Mouse (Mus musculus): ENCODE measurements around the gene Prss53. TPM values are rescaled to one million over a fixed set of nuclear protein-coding genes. Genes with fewer than 3 reads are reported as not detected.
A peak's percentile ranks its signal among the peaks of the same experiment; 100 is the strongest.

The Prss53 gene
- polyA plus RNA-seq, 1 experiment from 2014 or later = 1.7 TPM

DNA sequence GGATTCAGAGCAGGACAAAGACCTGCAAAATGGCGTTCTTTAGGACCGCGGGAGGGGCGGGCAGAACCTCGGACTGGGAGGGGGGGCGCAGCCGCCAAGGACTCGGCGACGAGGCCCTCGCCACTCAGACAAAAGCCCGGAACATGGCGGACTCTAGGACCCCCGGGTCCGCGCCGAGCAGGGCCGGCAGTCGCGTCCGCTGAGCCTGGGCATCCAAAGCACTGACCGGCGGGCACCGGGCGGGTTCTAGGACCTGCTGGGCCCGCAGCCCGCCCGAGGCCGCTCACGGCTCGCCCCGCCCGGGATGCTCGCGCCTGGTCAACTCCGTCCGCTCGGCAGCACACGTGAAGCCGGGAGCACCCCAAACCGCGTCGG, 15.2 kb downstream of the Prss53 start:
- Histone ChIP-seq H3K36me3 (peaks cover 37% of the 10 kb centered on the region), H3K27me3 (replicated peaks) (no peaks in the 10 kb centered on the region), H3K4me1 (replicated peaks) (peaks cover 20% of the 10 kb centered on the region), H3K27ac (ENCODE audit: poor library complexity, severe bottlenecking) (peak overlapping the region; percentile 98), H3K4me2 (peak overlapping the region; percentile 74), H3K4me3 (peak overlapping the region; percentile 94), H3K9me3 (replicated peaks) (no peaks in the 10 kb centered on the region), H3K9ac (peak overlapping the region; percentile 97)
- WGBS = under 1% methylated on average over 39 of the region's 43 CpGs
- ATAC-seq (ENCODE audit: insufficient number of reproducible peaks, low FRiP score) = peak; percentile 92

GRCm38 (mm10) chr7:127874812-127875626, 15.8 kb downstream of the Prss53 start:
- WGBS = 6% methylated on average over 20 of the region's 20 CpGs
- Histone ChIP-seq H3K27me3 (replicated peaks) (no peaks in the 10 kb centered on the region), H3K36me3 (peaks cover 34% of the 10 kb centered on the region), H3K4me2 (peak overlapping the region; percentile 74), H3K9ac (peak overlapping the region; percentile 97), H3K4me1 (replicated peaks) (peaks cover 20% of the 10 kb centered on the region), H3K9me3 (replicated peaks) (no peaks in the 10 kb centered on the region), H3K4me3 (peak overlapping the region; percentile 94), H3K27ac (ENCODE audit: poor library complexity, severe bottlenecking) (peak overlapping the region; percentile 98)
- no peak for ATAC-seq (ENCODE audit: insufficient number of reproducible peaks, low FRiP score)

DNA sequence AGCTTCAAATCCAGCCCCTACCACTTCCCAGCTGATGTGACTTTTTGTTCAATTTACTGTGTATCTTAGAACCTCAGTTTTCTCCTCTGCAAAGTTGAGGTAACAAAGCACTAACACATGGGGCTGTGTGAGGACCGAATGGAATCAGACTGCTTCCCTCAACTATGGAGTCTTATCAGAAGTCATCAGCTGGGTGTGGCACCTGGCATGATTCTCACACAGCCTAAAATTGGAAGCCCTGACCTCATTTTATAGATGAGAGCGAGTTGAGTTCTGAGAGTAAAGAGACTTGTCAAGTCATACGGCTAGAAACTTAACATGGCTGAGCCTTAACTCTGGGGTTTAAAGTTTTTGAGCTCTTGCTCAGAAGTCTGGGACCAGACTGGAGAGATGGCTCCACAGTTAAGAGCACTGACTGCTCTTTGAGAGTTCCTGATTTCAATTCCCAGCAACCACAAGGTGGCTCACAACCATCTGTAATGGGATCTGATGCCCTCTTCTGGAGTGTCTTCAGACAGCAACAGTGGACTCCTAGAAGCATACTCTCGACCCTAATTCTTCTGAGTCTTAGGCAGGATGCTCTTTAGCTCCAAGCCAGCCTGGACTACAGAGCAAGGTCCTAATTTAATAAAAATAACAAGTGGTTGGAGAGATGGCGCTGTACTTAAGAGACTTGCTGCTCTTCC, 20.5 kb downstream of the Prss53 start:
- Histone ChIP-seq H3K4me2 (no peak overlapping the region), H3K36me3 (peaks cover 49% of the 10 kb centered on the region), H3K4me3 (no peak overlapping the region), H3K4me1 (replicated peaks) (peaks cover 17% of the 10 kb centered on the region), H3K27me3 (replicated peaks) (no peaks in the 10 kb centered on the region), H3K9me3 (replicated peaks) (no peaks in the 10 kb centered on the region), H3K27ac (ENCODE audit: poor library complexity, severe bottlenecking) (no peak overlapping the region), H3K9ac (no peak overlapping the region)
- ATAC-seq (ENCODE audit: insufficient number of reproducible peaks, low FRiP score) = no peak
- 84% methylated on average over 5 of the region's 5 CpGs for WGBS

DNA sequence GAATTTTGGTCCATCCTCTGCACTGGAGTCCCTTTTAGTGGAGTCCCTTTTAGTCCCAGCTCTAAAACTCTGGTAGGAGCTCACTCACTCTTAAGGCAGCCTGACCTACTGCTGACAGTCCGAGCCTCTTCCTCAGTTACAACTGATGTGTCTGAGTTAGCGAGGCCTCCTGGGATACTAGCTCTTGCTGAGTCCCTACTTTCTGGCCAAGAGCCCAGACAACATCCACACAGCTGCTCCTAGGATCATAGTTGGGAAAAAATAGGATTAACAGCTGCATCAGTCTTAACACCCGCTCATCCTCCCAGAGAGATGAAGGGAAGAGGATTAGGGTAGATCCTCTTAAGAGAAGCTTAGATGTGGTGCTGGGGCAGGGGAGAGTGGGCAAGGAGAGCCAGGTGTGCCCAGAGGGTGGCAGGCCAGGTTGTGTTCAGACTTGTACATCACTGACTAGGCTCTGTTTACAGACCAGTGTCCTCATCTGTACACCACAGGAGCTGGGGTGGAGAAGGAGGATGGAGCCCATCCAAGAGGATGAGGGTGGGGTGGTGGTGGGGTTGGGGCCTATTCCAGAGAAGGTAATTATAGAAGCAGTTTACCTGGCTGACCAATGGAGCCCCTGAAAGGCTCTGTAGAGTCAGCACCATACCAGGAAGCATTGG, 21.5 kb downstream of the Prss53 start:
- Histone ChIP-seq H3K27ac (ENCODE audit: poor library complexity, severe bottlenecking) (no peak overlapping the region), H3K27me3 (replicated peaks) (no peaks in the 10 kb centered on the region), H3K4me3 (no peak overlapping the region), H3K9ac (peak overlapping the region; percentile 2; the same call in 1 of the 2 replicates), H3K36me3 (peaks cover 57% of the 10 kb centered on the region), H3K4me2 (no peak overlapping the region), H3K4me1 (replicated peaks) (peaks cover 13% of the 10 kb centered on the region), H3K9me3 (replicated peaks) (no peaks in the 10 kb centered on the region)
- 78% methylated on average over 3 of the region's 3 CpGs for WGBS
- no peak for ATAC-seq (ENCODE audit: insufficient number of reproducible peaks, low FRiP score)

GRCm38 (mm10) chr7:127867641-127868040, 23.1 kb downstream of the Prss53 start:
- Histone ChIP-seq H3K4me1 (replicated peaks) (0 out of 2 replicates have a peak, but pooled peaks cover 5% of the 10 kb centered on the region), H3K4me2 (no peak overlapping the region), H3K9ac (no peak overlapping the region), H3K36me3 (peaks cover 56% of the 10 kb centered on the region), H3K27ac (ENCODE audit: poor library complexity, severe bottlenecking) (no peak overlapping the region), H3K27me3 (replicated peaks) (no peaks in the 10 kb centered on the region), H3K9me3 (replicated peaks) (no peaks in the 10 kb centered on the region), H3K4me3 (no peak overlapping the region)
- no peak for ATAC-seq (ENCODE audit: insufficient number of reproducible peaks, low FRiP score)
- WGBS = 96% methylated on average over 18 of the region's 18 CpGs

DNA sequence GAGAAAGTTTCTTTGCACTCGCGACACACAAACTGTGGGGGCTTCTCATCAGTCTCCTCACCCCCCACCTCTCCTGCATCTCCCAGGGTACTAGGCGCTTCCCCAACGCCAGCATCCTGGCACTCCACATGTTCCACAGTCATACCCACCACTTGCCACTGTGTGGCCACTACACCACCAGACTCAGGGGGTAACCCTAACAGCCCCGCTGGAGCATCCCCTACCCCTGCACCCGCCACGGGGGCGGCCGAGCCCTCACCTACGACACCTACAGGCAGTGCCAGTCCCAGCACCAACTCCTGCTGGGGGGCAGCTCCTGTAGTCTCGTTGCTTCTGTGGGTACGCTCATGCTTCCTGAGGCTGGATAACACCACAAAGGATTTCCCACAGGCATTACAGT, 24.3 kb downstream of the Prss53 start:
- no peak overlapping the region for H3K27ac ChIP-seq (ENCODE audit: poor library complexity, severe bottlenecking)
- H3K9ac ChIP-seq = no peak overlapping the region
- ATAC-seq (ENCODE audit: insufficient number of reproducible peaks, low FRiP score) = no peak
- no peaks in the 10 kb centered on the region for H3K9me3 ChIP-seq (replicated peaks)
- H3K4me2 ChIP-seq = no peak overlapping the region
- 95% methylated on average over 12 of the region's 12 CpGs for WGBS
- peaks cover 47% of the 10 kb centered on the region for H3K36me3 ChIP-seq
- H3K27me3 ChIP-seq (replicated peaks) = no peaks in the 10 kb centered on the region
- H3K4me1 ChIP-seq (replicated peaks) = 0 out of 2 replicates have a peak, but pooled peaks cover 5% of the 10 kb centered on the region
- H3K4me3 ChIP-seq = no peak overlapping the region

DNA sequence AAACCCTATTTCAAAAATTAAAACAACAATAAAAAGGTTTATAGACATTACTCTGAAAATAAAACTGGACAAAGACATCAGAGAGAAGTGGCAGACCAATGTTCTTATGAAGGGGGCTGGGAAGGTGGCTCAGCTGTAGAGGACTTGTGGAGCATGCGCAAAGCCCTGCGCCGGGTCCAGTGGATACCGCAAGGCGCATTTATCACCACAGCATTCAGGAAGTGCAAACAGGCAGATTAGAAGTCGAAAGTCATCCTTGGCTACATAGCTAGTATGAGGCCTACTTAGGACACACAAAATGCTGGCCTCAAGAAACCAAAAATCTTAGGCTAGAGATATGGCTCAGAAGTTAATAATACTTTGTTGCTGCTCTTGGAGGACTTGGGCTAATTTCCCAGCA, 32.5 kb downstream of the Prss53 start:
- Histone ChIP-seq H3K4me2 (no peak overlapping the region), H3K36me3 (no peaks in the 10 kb centered on the region), H3K27ac (ENCODE audit: poor library complexity, severe bottlenecking) (no peak overlapping the region), H3K27me3 (replicated peaks) (no peaks in the 10 kb centered on the region), H3K4me1 (replicated peaks) (no peaks in the 10 kb centered on the region), H3K4me3 (no peak overlapping the region), H3K9ac (no peak overlapping the region), H3K9me3 (replicated peaks) (no peaks in the 10 kb centered on the region)
- no peak for ATAC-seq (ENCODE audit: insufficient number of reproducible peaks, low FRiP score)
- 80% methylated on average over 6 of the region's 6 CpGs for WGBS

DNA sequence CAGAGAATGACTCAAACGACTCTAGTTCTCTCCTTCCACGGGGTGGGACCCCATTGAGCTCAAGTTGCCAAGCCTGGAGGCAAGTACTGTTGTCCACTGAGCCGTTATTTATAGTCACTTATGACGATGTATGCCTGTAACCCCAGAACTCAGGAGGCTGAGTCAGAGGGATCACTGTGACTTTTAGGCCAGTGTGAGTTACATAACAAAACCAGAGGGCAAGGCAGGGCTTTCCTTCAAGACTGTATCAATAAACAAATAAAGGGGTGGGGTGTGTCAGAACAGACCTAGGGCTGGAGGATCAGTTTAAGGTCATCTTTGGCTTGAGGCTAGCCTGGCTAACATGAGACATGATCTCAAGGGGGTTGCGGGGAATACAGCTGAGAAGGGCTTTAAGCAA, 39.9 kb downstream of the Prss53 start:
- no peaks in the 10 kb centered on the region for H3K27me3 ChIP-seq (replicated peaks)
- ATAC-seq (ENCODE audit: insufficient number of reproducible peaks, low FRiP score) = no peak
- peaks cover 28% of the 10 kb centered on the region for H3K36me3 ChIP-seq
- H3K4me3 ChIP-seq = no peak overlapping the region
- no peak overlapping the region for H3K27ac ChIP-seq (ENCODE audit: poor library complexity, severe bottlenecking)
- H3K4me2 ChIP-seq = no peak overlapping the region
- H3K4me1 ChIP-seq (replicated peaks) = 0 out of 2 replicates have a peak, but pooled peaks cover 4% of the 10 kb centered on the region
- H3K9ac ChIP-seq = no peak overlapping the region
- H3K9me3 ChIP-seq (replicated peaks) = no peaks in the 10 kb centered on the region
- WGBS = 58% methylated on average over 5 of the region's 5 CpGs

DNA sequence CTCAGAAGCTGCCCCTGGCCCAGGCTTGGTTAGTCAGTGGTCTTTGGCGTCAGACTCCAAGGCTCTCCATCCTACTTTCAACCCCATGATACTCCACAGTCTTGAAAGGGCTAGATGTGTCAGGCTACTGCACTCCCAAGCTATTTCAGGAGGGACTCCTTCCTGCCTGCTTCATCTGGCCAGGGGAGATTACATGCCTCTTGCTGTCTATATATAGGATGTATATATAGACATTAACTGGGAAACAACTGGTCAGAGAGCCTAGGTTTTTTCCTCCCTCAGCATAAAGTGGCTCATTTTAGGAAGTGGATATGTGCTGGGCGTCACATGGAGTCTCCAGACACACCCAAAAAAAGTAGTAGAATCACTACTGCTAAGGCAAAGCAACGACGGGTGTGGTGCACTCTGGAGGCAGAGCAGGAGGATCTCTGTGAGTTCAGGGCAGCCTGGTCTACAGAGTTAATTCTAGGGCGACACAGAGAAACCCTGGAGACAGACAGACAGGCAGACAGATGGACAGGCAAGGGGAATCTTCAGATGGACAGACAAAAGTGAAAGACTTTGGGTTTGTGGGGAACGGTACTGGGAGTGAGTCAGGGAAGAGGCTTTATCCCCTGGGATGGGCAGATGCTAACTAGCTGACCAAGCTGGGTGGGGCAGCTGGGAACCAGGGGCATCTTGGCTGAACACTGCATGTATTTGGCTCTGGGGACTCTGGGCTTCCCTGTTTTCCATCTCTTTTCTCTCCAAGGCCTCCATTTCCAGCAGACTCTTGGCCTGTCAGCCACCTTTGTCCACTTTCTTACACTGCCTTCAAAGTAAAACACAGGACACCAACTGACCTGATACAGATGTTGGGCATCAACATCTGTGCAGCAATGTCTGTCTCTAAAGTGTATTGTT, 40.5 kb downstream of the Prss53 start:
- no peak overlapping the region for H3K4me2 ChIP-seq
- H3K27me3 ChIP-seq (replicated peaks) = no peaks in the 10 kb centered on the region
- peaks cover 34% of the 10 kb centered on the region for H3K36me3 ChIP-seq
- no peak for ATAC-seq (ENCODE audit: insufficient number of reproducible peaks, low FRiP score)
- 0 out of 2 replicates have a peak, but pooled peaks cover 4% of the 10 kb centered on the region for H3K4me1 ChIP-seq (replicated peaks)
- no peaks in the 10 kb centered on the region for H3K9me3 ChIP-seq (replicated peaks)
- H3K27ac ChIP-seq (ENCODE audit: poor library complexity, severe bottlenecking) = no peak overlapping the region
- 65% methylated on average over 6 of the region's 6 CpGs for WGBS
- H3K9ac ChIP-seq = no peak overlapping the region
- no peak overlapping the region for H3K4me3 ChIP-seq

DNA sequence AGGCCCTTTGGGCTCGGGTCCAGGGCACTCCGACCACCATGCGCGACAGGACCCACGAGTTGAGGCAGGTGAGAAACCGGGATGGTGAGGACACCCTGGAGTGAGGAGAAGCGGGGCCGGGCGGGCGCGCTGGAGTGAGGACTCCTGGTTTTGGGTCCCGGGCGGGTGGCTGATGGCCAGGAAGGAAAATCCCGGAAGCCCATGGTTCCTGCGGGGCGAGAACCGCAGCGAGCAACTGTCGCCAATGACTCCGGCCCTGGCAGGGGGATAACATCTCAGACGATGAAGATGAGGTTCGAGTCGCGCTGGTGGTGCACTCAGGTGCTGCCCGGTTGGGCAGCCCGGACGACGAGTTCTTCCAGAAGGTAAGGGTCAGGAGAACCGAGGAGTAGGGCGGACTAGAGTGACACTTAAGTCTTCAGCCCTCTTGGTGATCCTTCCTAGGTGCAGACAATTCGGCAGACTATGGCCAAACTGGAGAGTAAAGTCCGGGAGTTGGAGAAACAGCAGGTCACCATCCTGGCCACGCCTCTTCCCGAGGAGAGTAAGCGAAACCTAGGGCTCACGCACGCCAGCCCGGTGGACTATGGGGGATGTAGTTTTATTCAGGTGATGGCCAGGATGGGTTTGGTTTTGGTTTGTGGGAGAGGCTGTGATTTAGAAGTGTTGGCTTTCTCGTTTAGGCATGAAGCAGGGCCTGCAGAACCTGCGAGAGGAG, 48.6 kb downstream of the Prss53 start:
- Histone ChIP-seq H3K4me1 (replicated peaks) (peaks cover 11% of the 10 kb centered on the region), H3K4me3 (peak overlapping the region; percentile 89), H3K4me2 (peak overlapping the region; percentile 83), H3K27me3 (replicated peaks) (no peaks in the 10 kb centered on the region), H3K9me3 (replicated peaks) (no peaks in the 10 kb centered on the region), H3K27ac (ENCODE audit: poor library complexity, severe bottlenecking) (peak overlapping the region; percentile 93), H3K9ac (peak overlapping the region; percentile 89), H3K36me3 (peaks cover 35% of the 10 kb centered on the region)
- ATAC-seq (ENCODE audit: insufficient number of reproducible peaks, low FRiP score) = peak; percentile 66
- WGBS = under 1% methylated on average over 40 of the region's 40 CpGs

Data from heart, embryonic 12.5 days (tissue).